Mouse (Mus musculus) cerebellum, postnatal 25 days (tissue): ENCODE measurements at regions not wholly inside any gene's neighbourhood (a gene's known extent, or its start where the extent isn't known, plus 50 kb on each side); places are given as distances from the start of the nearest gene placed in this dataset.
A peak's percentile ranks its signal among the peaks of the same experiment; 100 is the strongest.
"Not testable (repeated sequence)": the region's sequence is repeated elsewhere in the genome, so short reads cannot be mapped to it uniquely, and the experiment has no call there.

Source experiments
- DNase-seq, 2 experiments: peaks; one replicate each; pipeline ENCODE4 v3.0.0; 2021; ENCODE audit warnings: mixed read lengths in 2 of 2

DNA sequence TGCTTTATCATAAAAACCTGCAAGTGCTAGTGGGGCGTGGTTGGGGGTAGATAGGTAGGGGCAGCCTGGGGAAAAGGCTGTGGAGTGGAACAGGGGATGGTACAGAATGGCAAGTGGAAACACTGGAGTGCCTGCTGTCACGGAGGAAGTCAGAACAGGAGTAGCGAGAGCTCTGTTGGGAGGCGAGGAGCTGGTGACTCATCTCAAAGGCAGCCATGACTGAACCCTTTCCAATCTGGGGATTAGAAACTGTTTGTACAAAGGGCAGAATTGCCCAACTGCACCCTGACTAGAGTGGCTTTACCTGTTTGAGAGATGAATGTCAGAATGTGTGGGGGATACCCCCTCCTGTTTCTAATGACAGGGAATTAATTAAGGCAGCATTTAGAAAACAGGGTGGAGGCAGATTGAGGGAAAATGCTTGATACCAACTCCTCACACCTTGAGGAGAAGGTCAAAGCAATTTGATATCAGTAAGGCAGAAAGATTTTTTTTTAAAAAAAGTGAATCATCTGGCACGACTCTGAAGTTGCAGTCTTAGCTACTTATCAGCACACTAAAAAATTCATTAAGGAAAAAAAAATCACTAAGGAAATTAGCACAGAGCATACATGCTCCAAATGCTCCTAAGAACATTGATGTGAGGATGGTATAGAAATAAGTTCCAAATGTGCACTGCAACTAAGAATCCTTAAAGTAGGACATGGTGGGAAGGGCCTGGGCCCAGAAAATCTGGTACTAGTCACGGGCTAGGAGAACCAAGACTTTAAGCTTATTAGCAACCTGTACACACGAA, 54.7 kb upstream of the Usp25 start:
- peak in 1 of 2 experiments; percentile 3 for DNase-seq

GRCm38 (mm10) chr16:76957491-76957890, 56.0 kb upstream of the Usp25 start:
- DNase-seq: no peak

DNA sequence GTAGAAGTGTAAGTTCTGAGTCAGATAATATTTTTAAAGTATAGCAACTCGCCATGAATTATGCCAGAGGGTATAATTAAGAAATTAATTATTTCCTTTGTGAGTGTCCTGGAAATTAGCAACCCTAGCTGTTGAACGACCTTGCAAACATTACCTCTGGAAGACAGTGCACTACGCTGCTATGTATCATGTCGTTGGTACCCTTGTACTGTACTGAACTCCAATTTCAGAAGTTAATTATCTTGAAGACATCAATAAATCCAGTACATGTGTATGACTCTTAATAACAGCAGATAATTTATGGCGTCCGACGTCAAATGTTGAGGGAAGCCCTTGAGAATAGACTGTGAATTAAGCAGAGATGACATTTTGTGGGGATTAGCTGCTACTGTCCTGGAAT, 56.4 kb upstream of the Usp25 start:
- no peak for DNase-seq

- peak in 1 of 2 experiments; percentile 31 for DNase-seq
Measured at GRCm38 (mm10) chr16:76950836-76951486, 62.5 kb upstream of the Usp25 start.

GRCm38 (mm10) chr16:76947011-76947410, 66.5 kb upstream of the Usp25 start:
- no peak for DNase-seq

DNA sequence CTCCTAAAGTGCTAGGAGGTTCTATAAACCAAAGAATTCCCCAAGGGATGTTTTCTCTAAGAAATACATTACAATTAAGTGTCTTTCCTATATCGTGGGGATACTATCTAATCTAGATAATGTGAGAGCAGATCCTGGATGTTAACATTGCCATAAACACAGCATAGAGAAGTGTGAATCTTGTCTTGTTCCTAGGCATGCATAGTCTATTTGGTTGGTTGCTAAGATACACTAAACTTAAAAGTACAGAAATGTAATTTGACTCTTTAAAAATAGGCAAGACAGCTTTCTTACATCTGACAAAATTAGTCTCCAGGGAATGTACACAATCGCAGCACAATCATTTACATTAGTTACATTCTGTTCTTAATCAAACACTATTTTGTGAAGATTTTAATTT, 75.4 kb upstream of the Usp25 start:
- no peak for DNase-seq

DNA sequence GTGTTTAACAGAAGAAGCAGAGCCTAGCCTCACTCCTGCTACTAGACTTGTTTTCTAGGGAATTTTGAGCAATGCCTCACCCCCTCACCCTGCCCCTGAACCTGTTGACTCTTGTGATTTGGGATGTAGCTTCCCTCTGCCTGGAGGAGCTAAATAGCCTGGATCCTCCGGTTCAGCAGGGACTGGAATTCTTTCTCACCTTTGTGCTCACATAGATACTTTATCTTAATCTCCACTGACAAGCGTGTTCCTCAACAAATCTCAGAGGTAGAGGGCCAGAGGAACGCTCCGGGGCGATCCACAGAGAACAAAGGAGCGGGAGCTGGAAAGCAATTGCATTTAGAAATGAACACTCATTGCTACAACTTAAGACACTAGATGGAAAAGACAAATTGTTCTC, 85.6 kb upstream of the Usp25 start:
- DNase-seq: no peak

DNA sequence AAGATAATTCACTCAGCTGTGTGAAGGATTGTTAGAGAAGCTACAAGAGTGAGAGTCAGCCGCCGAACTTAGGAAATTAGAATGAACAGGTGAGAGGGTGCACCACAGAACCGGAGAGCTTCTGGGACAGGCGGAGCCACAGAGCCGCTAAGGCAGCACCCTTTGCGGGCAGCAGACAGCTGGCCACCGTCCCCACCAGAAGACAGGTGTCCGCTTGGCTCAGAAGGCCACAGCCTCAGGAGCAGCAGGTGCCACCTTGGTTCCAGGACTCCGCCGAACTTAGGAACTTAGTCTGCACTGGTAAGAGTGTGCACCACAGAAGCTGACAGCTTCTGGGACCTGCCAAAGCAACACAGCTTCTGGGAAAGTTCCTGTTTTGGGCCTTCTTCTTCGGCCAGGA, 93.4 kb upstream of the Usp25 start:
- not testable (repeated sequence) for DNase-seq

DNA sequence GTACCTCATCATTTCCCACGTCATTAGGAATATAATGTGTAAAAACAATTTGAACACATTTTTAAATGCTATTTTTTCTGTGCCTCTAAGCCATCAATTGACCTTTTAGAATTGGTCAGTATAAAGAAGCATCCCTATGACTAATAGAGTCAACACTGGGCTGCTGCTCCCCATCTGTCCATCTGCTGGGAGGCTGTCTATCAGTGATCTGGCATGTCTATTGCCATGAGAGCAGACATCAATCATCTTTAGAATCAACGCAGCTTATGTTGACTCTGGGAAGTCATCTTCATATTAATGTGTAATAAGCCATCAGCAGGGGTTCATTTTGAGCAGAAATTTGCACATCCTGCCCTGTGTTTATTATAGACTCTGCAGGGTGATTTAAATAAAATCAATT, 94.9 kb upstream of the Usp25 start:
- DNase-seq: no peak

DNA sequence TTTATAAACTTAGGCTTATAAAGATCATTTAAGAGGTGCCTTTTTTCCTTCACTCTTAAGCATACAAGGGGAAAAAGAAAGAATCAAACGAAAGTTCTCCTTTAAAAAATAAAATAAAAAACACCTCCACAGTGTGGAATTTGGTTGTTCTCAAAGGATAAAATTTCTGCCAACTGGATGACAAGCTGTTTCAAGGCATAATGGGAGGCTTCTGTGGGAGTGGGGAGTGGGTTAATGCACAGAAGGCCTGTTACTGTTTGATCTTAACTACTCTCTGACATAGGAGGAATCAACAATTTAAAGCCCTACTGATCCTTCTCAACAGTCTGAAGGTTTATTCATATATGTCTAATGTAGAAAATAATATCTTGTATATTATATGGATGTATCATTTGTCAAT, 99.2 kb upstream of the Usp25 start:
- no peak for DNase-seq

DNA sequence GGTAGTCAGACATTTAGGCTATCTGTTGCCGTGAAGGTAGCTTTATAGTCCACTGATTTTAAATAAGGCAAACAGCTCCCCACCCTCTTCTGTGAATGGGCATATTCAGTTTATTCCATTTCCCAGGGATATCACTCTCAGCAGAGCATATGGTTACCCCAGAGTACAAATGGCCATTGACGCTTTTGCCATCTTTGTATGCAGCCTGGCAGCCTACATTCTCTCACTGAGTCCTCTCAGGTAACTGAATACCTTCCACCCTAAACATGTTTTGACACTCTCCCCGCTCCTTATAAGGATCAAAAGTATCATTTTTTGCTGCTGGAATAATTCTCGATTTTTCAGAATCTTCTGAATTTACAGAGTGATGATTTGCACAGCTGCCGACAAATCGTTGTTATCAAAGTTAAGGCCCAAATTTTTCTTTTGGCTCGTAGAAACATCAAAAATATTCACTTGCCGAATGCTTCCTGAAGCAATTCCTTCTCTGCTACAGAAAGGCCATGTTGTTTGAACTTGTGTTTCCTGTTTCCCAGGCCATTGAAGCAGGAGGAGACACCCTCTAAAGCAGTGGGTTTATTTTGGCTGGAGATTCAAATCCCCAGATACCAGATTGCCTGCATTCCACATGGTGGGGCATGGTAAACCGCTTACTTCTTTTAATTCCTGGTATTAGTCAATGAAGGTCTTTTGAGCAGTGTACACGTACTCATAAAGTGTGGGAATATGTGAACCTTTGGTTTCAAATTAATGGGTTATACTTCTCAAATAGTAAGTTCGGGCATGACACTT, 108.1 kb upstream of the Usp25 start:
- DNase-seq: no peak

GRCm38 (mm10) chr16:76899083-76899482, 114.4 kb upstream of the Usp25 start:
- DNase-seq: peak in 1 of 2 experiments; percentile 56

GRCm38 (mm10) chr16:76896305-76896704, 117.2 kb upstream of the Usp25 start:
- DNase-seq: peak in 1 of 2 experiments; percentile 10

DNA sequence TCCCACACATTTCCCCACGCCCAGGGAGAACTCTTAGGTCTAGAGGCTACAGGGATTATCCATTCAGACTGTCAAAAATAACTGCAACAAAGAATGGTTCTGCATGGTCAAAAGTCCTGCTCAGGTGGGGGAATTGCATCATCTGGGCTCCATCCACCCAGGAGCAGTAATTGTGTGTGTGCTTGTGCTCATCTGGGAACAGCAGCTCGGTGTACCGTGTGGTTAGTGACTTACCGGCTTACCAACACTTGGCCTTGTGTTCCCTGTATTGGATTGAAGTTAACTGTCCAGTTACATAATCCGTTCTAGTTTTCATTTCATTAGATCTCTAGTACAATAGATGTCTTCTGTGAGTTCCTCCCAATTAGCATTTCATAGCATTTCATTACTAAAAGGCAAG, 117.7 kb upstream of the Usp25 start:
- DNase-seq: no peak

DNA sequence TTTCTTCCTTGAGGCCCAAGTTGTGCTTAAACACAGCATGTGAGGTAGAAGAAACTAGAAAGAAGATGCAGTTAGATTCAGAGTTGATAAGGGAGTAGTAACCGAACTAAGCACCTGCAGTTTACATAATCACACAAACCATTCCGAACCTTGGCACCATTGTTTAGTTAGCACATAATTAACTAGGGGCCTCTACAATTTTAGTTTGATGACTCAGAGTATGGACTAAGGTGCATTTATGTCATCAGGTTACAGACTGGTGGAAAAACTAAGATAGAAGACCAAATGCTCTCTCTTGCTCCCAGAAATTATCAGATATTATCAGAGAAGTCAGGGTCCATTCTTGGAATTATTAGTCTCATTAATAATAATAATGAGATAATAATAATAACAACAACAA, 134.9 kb upstream of the Usp25 start:
- no peak for DNase-seq

DNA sequence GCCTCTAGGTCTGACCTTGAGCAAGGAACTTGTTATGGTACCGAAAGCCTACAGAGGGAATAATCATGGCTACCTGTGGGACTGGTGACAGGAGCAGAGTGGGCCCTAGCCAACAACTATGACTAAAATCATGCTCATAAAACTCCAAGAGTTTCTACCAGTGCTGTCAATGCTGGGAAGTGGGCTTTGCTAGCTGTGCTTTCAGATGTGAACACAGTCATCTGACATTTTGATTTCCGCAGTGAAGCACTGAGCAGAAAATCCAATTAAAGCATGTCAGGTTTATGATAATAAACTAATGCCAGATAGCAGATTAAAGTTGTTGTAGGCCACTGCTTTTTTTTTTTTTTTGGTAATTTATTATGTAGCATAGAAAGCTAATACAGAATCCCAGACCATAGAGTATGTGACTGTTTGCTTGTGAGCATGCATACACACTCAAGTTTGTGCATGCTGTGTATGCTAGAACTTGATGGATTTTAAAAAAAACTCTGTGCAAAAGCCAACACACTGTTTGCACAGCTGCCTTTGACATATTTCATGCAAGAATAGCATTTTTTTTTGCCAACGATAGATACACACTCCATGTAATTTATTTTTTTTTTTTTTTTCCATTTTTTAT, 138.0 kb upstream of the Usp25 start:
- DNase-seq: no peak

DNA sequence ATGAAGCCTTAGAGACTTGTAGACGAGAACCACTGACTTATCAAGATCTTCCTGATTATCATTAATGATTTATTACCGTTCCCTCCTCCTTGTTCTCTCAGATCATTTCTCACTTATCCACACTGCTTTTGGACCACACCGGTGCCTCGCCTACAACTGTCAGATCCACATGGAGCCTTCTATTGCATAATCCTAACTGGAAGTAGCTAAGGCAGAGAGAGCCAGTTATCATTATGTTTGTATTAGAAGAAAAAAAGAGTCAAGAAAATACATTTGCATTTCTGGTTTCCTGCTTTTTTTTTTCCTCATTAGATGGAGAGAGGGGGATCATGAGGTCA, 147.1 kb upstream of the Usp25 start:
- no peak for DNase-seq

DNA sequence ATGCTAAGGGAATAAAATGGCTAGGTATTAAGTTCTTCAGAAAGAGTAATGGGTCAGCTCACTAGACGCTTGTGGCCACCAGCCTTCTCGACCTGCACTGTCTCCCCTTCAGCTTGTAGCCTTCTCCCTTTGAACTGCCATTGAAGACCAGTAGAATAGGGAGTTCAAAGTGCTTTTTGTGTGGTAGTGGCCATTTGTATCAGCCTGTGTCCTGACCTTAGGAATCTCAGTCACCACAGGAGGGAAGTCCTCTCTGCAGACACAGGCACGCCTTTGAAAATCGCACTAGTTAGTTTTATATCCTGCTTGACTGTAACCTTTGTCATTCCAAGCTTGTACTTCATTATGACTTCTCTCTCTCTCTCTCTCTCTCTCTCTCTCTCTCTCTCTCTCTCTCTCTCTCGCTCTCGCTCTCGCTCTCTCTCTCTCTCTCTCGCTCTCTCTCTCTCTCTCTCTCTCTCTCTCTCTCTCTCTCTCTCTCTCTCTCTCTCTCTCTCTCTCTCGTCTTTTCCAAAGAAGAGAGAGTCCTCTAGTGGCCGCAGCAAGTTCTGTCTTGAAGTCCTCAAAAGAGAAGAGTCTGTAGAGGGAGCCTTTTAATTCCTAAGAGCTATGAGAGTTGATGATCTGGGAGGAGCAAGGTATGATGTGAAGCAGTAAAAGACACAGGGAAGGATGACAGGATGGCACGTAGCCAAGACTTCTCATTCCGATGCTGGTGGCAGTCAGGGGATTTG, 147.6 kb upstream of the Usp25 start:
- DNase-seq: peak; percentile 26 to 67

GRCm38 (mm10) chr16:76864392-76864791, 149.1 kb upstream of the Usp25 start:
- no peak for DNase-seq

DNA sequence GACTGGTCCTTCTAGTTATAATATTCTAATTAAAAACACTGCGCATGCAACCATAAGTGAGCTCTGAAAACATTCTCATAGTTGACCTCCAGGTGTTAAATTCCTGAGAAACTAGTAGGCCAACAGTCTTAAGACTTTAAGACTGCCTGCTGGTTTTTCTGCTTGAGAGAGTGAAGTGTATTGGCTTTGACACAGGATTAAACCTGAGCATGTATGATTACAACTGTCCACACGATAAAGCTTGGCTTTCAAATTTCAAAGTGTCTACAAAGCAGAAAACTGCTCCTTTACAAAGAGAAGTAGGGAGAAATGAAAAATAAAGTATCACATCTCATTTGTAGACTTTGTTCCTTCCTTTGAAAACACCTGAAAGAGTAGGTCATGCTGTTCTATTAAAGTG, 157.7 kb upstream of the Usp25 start:
- no peak for DNase-seq

- DNase-seq: no peak
Measured at GRCm38 (mm10) chr16:76851396-76851795, 162.1 kb upstream of the Usp25 start.

DNA sequence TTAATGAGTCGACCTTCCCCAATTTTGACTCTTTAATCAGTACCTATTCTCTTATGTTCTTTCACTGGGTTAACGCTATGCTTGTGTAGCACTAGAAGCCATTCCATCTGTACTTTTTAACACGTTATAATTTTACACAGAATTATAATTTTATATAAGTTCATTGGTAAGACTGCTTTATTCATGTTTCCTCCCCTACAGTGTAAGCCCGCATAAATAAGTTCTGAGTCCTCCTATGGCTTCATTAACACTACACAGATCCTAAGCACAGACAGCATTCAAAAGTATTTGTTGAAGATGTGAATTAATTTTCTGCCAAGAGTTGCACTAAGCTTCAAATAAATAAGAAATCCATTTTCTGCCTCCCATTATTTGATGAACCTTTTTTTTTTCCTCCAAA, 176.1 kb upstream of the Usp25 start:
- no peak for DNase-seq

DNA sequence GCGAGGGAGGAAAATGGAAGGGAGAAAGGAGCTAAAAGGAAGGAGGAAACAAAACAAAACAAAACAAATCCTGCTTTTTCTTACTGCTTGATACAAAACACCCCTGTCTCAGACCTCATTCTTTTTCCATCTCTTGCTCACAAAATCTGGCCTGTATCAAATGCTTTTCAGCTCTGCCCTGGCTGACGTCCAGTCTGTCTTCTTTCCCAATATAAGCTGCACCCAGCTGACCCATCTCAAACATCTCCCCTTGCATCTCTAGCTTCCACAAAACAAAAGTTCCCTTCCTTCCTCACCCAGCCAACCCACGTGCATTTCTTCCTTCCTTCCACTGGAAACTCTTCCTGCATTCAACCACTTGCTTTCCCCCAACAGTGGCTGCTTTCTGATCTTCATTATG, 183.1 kb upstream of the Usp25 start:
- DNase-seq: no peak
